Mouse (Mus musculus) intestine, embryonic 16.5 days (tissue): ENCODE results near the gene Cd9. TPM values are rescaled to one million over a fixed set of nuclear protein-coding genes. Genes with fewer than 3 reads are reported as not detected.
A peak's percentile ranks its signal among the peaks of the same experiment; 100 is the strongest.

Source experiments
- ATAC-seq: fragments of 200-750 bp; cut with Nextera tagmentation; 2 replicates; pipeline ENCODE4 v1.8.0; 2017; ENCODE audit warnings: moderate TSS enrichment, moderate library complexity
- H3K27ac ChIP-seq: fragments of 300-500 bp; sonication (generic); 2 replicates; pipeline ENCODE4 v1.5.1; 2014; ENCODE audit warnings: mild to moderate bottlenecking, low read length
- H3K27me3 ChIP-seq: fragments of 300-500 bp; sonication (generic); replicated peaks from 2 replicates; pipeline ENCODE4 v1.6.1; 2014; ENCODE audit warnings: low read length, control low read depth, mixed read lengths; ENCODE audit not compliant: control insufficient read depth, insufficient read depth
- H3K36me3 ChIP-seq: fragments of 300-500 bp; sonication (generic); 2 replicates; pipeline ENCODE4 v1.6.1; 2014; ENCODE audit warnings: low read length, control low read depth; ENCODE audit not compliant: control insufficient read depth, insufficient read depth
- H3K4me1 ChIP-seq: fragments of 300-500 bp; sonication (generic); 2 replicates; pipeline ENCODE4 v1.6.1; 2014; ENCODE audit warnings: low read length, control low read depth, mixed read lengths; ENCODE audit not compliant: control insufficient read depth, insufficient read depth
- H3K4me2 ChIP-seq: fragments of 300-500 bp; sonication (generic); 2 replicates; pipeline ENCODE4 v1.6.1; 2014; ENCODE audit warnings: low read depth, low read length, control low read depth
- H3K4me3 ChIP-seq: fragments of 300-500 bp; sonication (generic); 2 replicates; pipeline ENCODE4 v1.5.1; 2014; ENCODE audit warnings: mild to moderate bottlenecking, low read length
- H3K9ac ChIP-seq: fragments of 300-500 bp; sonication (generic); 2 replicates; pipeline ENCODE4 v1.6.1; 2014; ENCODE audit warnings: low read depth, low read length
- H3K9me3 ChIP-seq: fragments of 300-500 bp; sonication (generic); 2 replicates; pipeline ENCODE4 v1.6.1; 2016; ENCODE audit warnings: low read length, control low read depth; ENCODE audit not compliant: control insufficient read depth
- WGBS: fragments of 180-500 bp; shearing (Covaris S2); extraction: QIAGEN DNeasy Blood & Tissue Kit; methylation state at CpG from one replicate; pipeline ENCODE4 v1.1.7; 2014; 5-methylcytosine and 5-hydroxymethylcytosine counted together
- polyA plus RNA-seq: library from polyadenylated mRNA; unstranded; fragments of >200 nt; fragmentation: Nextera tagmentation; extraction: Ambion mirVana; gene quantifications from 2 replicates; pipeline ENCODE4 v1.2.1, GENCODE M21; 2015

The Cd9 gene
- polyA plus RNA-seq, 1 experiment from 2014 or later = 167 TPM

GRCm38 (mm10) chr6:125506427-125506826, 11.8 kb upstream of the Cd9 start:
- no peak overlapping the region for H3K27ac ChIP-seq
- no peaks in the 10 kb centered on the region for H3K9me3 ChIP-seq
- 0 out of 2 replicates have a peak, but pooled peaks cover 2% of the 10 kb centered on the region for H3K4me1 ChIP-seq
- WGBS = 95% methylated on average over 4 of the region's 4 CpGs
- H3K4me2 ChIP-seq = no peak overlapping the region
- no peak overlapping the region for H3K9ac ChIP-seq
- H3K36me3 ChIP-seq = no peaks in the 10 kb centered on the region
- no peak overlapping the region for H3K4me3 ChIP-seq
- ATAC-seq = no peak
- no peaks in the 10 kb centered on the region for H3K27me3 ChIP-seq

GRCm38 (mm10) chr6:125504622-125505355, 10.2 kb upstream of the Cd9 start:
- Histone ChIP-seq H3K4me1 (no peaks in the 10 kb centered on the region), H3K36me3 (no peaks in the 10 kb centered on the region), H3K9ac (no peak overlapping the region), H3K9me3 (no peaks in the 10 kb centered on the region), H3K27ac (no peak overlapping the region), H3K27me3 (no peaks in the 10 kb centered on the region), H3K4me2 (no peak overlapping the region), H3K4me3 (no peak overlapping the region)
- 42% methylated on average over 3 of the region's 3 CpGs for WGBS
- no peak for ATAC-seq

GRCm38 (mm10) chr6:125503186-125503802, 8.7 kb upstream of the Cd9 start:
- H3K27ac ChIP-seq = no peak overlapping the region
- H3K36me3 ChIP-seq = no peaks in the 10 kb centered on the region
- no peaks in the 10 kb centered on the region for H3K4me1 ChIP-seq
- no peak overlapping the region for H3K4me3 ChIP-seq
- no peak for ATAC-seq
- 86% methylated on average over 11 of the region's 11 CpGs for WGBS
- H3K4me2 ChIP-seq = no peak overlapping the region
- no peaks in the 10 kb centered on the region for H3K9me3 ChIP-seq
- H3K27me3 ChIP-seq = no peaks in the 10 kb centered on the region
- H3K9ac ChIP-seq = no peak overlapping the region

DNA sequence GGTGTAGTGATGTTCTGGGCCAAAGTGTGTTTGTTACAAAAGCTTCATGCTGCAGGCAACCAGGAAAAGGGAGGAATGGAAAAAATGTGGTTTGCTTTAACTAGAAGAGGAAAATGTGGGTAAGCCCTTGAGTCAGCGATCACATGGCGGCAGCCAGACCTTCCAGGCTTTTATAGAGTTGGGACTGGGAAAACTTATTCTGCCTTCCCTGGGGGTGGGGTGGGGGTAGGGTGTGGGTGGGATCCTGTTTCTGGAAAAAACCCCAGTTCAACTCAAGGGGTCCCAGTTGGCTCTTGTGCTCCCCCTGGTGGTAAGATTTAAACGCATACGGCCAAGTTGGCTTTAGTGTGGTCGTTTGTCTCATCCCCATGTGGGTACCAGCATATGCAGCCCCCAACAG, 3.5 kb upstream of the Cd9 start:
- Histone ChIP-seq H3K4me2 (no peak overlapping the region), H3K4me3 (no peak overlapping the region), H3K4me1 (peaks cover 9% of the 10 kb centered on the region; the same call in 1 of the 2 replicates), H3K36me3 (no peaks in the 10 kb centered on the region), H3K9me3 (no peaks in the 10 kb centered on the region), H3K27ac (no peak overlapping the region), H3K27me3 (no peaks in the 10 kb centered on the region), H3K9ac (no peak overlapping the region)
- no peak for ATAC-seq
- 27% methylated on average over 5 of the region's 5 CpGs for WGBS

- Histone ChIP-seq H3K4me2 (no peak overlapping the region), H3K9ac (no peak overlapping the region), H3K4me3 (no peak overlapping the region), H3K4me1 (peaks cover 16% of the 10 kb centered on the region; the same call in 1 of the 2 replicates), H3K27ac (no peak overlapping the region), H3K36me3 (no peaks in the 10 kb centered on the region), H3K27me3 (no peaks in the 10 kb centered on the region), H3K9me3 (no peaks in the 10 kb centered on the region)
- no peak for ATAC-seq
- WGBS = 93% methylated on average over 12 of the region's 12 CpGs
These were observed 1.8 kb upstream of the Cd9 start for GRCm38 (mm10) chr6:125496417-125496816.

- no peak overlapping the region for H3K27ac ChIP-seq
- 68% methylated on average over 9 of the region's 9 CpGs for WGBS
- ATAC-seq = no peak
These were observed 770 bp upstream of the Cd9 start for GRCm38 (mm10) chr6:125495361-125495760.

GRCm38 (mm10) chr6:125493147-125493546, 1.4 kb downstream of the Cd9 start:
- peaks cover 16% of the 10 kb centered on the region; the same call in 1 of the 2 replicates for H3K4me1 ChIP-seq
- no peaks in the 10 kb centered on the region for H3K27me3 ChIP-seq
- H3K4me2 ChIP-seq = peak overlapping the region; percentile 93
- ATAC-seq = peak; percentile 14
- WGBS = 45% methylated on average over 5 of the region's 5 CpGs
- 0 out of 2 replicates have a peak overlapping the region, but pooled peaks have one; percentile 42 for H3K27ac ChIP-seq
- peak overlapping the region; percentile 84 for H3K9ac ChIP-seq
- H3K36me3 ChIP-seq = no peaks in the 10 kb centered on the region
- H3K4me3 ChIP-seq = peak overlapping the region; percentile 75
- no peaks in the 10 kb centered on the region for H3K9me3 ChIP-seq

More at GRCm38 (mm10) chr6:125495361-125495760, 770 bp upstream of the Cd9 start:
- Histone ChIP-seq H3K4me1 (peaks cover 16% of the 10 kb centered on the region; the same call in 1 of the 2 replicates), H3K4me3 (no peak overlapping the region), H3K9ac (no peak overlapping the region), H3K27me3 (no peaks in the 10 kb centered on the region), H3K36me3 (no peaks in the 10 kb centered on the region), H3K4me2 (peak overlapping the region; percentile 93), H3K9me3 (no peaks in the 10 kb centered on the region)

- Histone ChIP-seq H3K27ac (peak overlapping the region; percentile 42; the same call in 1 of the 2 replicates), H3K9ac (no peak overlapping the region), H3K4me3 (peak overlapping the region; percentile 75), H3K27me3 (no peaks in the 10 kb centered on the region), H3K4me2 (peak overlapping the region; percentile 93), H3K36me3 (no peaks in the 10 kb centered on the region), H3K9me3 (no peaks in the 10 kb centered on the region), H3K4me1 (peaks cover 16% of the 10 kb centered on the region; the same call in 1 of the 2 replicates)
- 64% methylated on average over 6 of the region's 6 CpGs for WGBS
- no peak for ATAC-seq
These were observed 1.9 kb downstream of the Cd9 start for GRCm38 (mm10) chr6:125492664-125493063.

DNA sequence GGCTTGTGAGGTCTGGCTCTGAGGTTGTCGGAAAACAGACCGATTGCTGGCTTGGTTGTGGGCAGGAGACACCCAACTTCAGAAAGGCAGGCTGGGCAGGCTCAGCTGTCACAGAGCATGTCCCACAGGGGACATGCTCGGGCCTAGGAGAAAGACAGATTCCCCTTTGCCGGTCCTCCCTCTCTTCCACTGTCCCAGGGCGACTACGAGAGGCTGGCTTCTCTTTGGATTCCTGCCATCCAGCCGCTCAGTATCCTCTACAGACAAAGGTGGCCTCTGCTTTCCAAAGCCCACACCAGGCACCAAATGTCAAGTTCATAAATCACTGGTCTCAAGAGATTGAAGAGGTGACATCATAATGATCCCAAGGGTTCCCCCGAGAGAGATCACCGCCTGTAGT, 2.6 kb downstream of the Cd9 start:
- WGBS = 62% methylated on average over 9 of the region's 9 CpGs
- Histone ChIP-seq H3K27me3 (no peaks in the 10 kb centered on the region), H3K27ac (no peak overlapping the region), H3K4me1 (peaks cover 16% of the 10 kb centered on the region; the same call in 1 of the 2 replicates), H3K4me3 (peak overlapping the region; percentile 75; the same call in 1 of the 2 replicates), H3K9ac (0 out of 2 replicates have a peak overlapping the region, but pooled peaks have one; percentile 1), H3K4me2 (peak overlapping the region; percentile 93), H3K9me3 (no peaks in the 10 kb centered on the region), H3K36me3 (no peaks in the 10 kb centered on the region)
- ATAC-seq = no peak
